In the genomic region with DNA sequence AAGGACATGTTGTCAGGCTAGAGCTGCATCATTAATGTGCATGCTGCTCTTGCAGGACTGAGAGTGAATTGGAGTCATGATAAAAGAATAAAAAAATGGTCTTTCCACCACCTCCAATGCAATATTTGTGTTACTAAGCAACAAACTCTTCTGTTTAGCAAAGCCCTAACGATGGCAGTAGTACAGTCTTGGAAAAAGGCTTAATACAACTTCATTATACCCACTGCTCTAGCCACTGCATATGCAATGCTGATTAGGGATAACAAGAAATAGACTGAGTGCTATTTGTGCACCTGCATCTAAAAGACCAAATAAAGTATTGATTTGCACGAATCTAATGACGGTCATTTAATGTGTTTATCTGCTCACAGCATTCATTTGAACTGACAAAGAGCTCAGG, we compare ENCODE assay signal across 23 mouse cellular contexts.
A peak's percentile ranks its signal among the peaks of the same experiment; 100 is the strongest.
DNase-seq lines count a peak whose midpoint lies in the region; ATAC-seq and TF ChIP-seq lines count a peak whose summit lies in the region.
"Had no signal": no experiment of that assay in that cellular context is flagged by ENCODE, and none has a peak within 500 bp of the region (broad histone marks: within the 10 kb centered on the region; RNA-seq: fewer than 3 reads in every experiment).

No protein-coding gene starts in this region.

- H3K9ac ChIP-seq in forebrain, embryonic 15.5 days (replicated peaks): no peak overlapping the region
- H3K9ac ChIP-seq in forebrain, embryonic 11.5 days (ENCODE audit: low read length): no peak overlapping the region
- no peak overlapping the region for H3K9ac ChIP-seq in midbrain, postnatal 0 days (replicated peaks; ENCODE audit: low read length, poor library complexity, severe bottlenecking)
- no peak overlapping the region for H3K9ac ChIP-seq in midbrain, embryonic 13.5 days (replicated peaks)
- no peak overlapping the region for H3K9ac ChIP-seq in forebrain, postnatal 0 days
- H3K9ac ChIP-seq: heart, embryonic 13.5 days; hindbrain, embryonic 14.5 days had no signal

- no peak for TF ChIP-seq CTCF in midbrain, postnatal 0 days (IDR thresholded peaks at IDR 0.05)
- TF ChIP-seq CTCF in forebrain, postnatal 0 days (IDR thresholded peaks at IDR 0.05; ENCODE audit: low read depth): no peak

- ATAC-seq in forebrain, embryonic 15.5 days (replicated peaks): 0 out of 2 replicates have a peak, but pooled peaks have one; percentile 57
- no peak for ATAC-seq in forebrain, embryonic 11.5 days (replicated peaks; ENCODE audit: low FRiP score)
- no peak for ATAC-seq in midbrain, postnatal 0 days (ENCODE audit: low FRiP score)
- ATAC-seq in midbrain, embryonic 13.5 days: no peak
- ATAC-seq in forebrain, postnatal 0 days: peak; percentile 66
- ATAC-seq: activated CD4-positive, CD25-positive, alpha-beta regulatory T cell, adult 4 months; CD4-positive, CD25-positive, alpha-beta regulatory T cell, adult 4 months; hindbrain, postnatal 0 days; inflammation-experienced regulatory T-cells, adult 6 months; intestine, embryonic 16.5 days had no signal

- no peak overlapping the region for H3K27ac ChIP-seq in forebrain, embryonic 15.5 days (replicated peaks)
- no peak overlapping the region for H3K27ac ChIP-seq in forebrain, embryonic 11.5 days (ENCODE audit: low read depth, low read length)
- H3K27ac ChIP-seq in midbrain, postnatal 0 days (ENCODE audit: low read depth, low read length): 0 out of 2 replicates have a peak overlapping the region, but pooled peaks have one; percentile 26
- no peak overlapping the region for H3K27ac ChIP-seq in midbrain, embryonic 13.5 days
- H3K27ac ChIP-seq in forebrain, postnatal 0 days (ENCODE audit: low read depth, low read length): no peak overlapping the region
- H3K27ac ChIP-seq: heart, adult 2 months; heart, embryonic 10.5 days; heart, embryonic 13.5 days; hindbrain, embryonic 14.5 days; hindbrain, postnatal 0 days had no signal

- WGBS in forebrain, embryonic 15.5 days: 32% methylated on average over 3 of the region's 3 CpGs
- 58% methylated on average over 3 of the region's 3 CpGs for WGBS in forebrain, embryonic 11.5 days
- 66% methylated on average over 3 of the region's 3 CpGs for WGBS in midbrain, postnatal 0 days
- WGBS in midbrain, embryonic 13.5 days: 70% methylated on average over 3 of the region's 3 CpGs
- WGBS in forebrain, postnatal 0 days: 30% methylated on average over 3 of the region's 3 CpGs

- 0 out of 2 replicates have a peak, but pooled peaks cover 2% of the 10 kb centered on the region for H3K4me1 ChIP-seq in forebrain, embryonic 15.5 days
- no peaks in the 10 kb centered on the region for H3K4me1 ChIP-seq in forebrain, embryonic 11.5 days (replicated peaks; ENCODE audit: control insufficient read depth, insufficient read depth, low read length)
- H3K4me1 ChIP-seq in midbrain, postnatal 0 days (ENCODE audit: insufficient read depth, low read length): no peaks in the 10 kb centered on the region
- H3K4me1 ChIP-seq in midbrain, embryonic 13.5 days (replicated peaks): no peaks in the 10 kb centered on the region
- no peaks in the 10 kb centered on the region for H3K4me1 ChIP-seq in forebrain, postnatal 0 days (ENCODE audit: insufficient read depth)
- H3K4me1 ChIP-seq: heart, embryonic 10.5 days; heart, embryonic 13.5 days had no signal

- H3K4me2 ChIP-seq in forebrain, embryonic 15.5 days (replicated peaks): no peak overlapping the region
- H3K4me2 ChIP-seq in forebrain, embryonic 11.5 days (ENCODE audit: low read depth, low read length, severe bottlenecking): no peak overlapping the region
- H3K4me2 ChIP-seq in midbrain, postnatal 0 days (ENCODE audit: low read depth, low read length, poor library complexity, severe bottlenecking): no peak overlapping the region
- no peak overlapping the region for H3K4me2 ChIP-seq in midbrain, embryonic 13.5 days (replicated peaks)
- H3K4me2 ChIP-seq in forebrain, postnatal 0 days (ENCODE audit: low read depth): no peak overlapping the region
- H3K4me2 ChIP-seq: heart, embryonic 13.5 days; hindbrain, embryonic 14.5 days had no signal

- DNase-seq in forebrain, embryonic 11.5 days (ENCODE audit: low spot score): no peak
- no peak for DNase-seq in midbrain, postnatal 0 days (ENCODE audit: low spot score)
- peak; percentile 39 for DNase-seq in forebrain, postnatal 0 days
- DNase-seq in gastrocnemius, postnatal 10 days: no peak
- DNase-seq: adrenal gland, adult 8-10 months; adrenal gland, postnatal 25 days; cerebellum, adult 18-20 months; cerebellum, adult 9-10 months; cerebellum, postnatal 14 days; gastrocnemius, postnatal 36 days; heart, adult 2 months; heart, postnatal 14 days; heart, postnatal 4 days had no signal

- H3K4me3 ChIP-seq in forebrain, embryonic 15.5 days: no peak overlapping the region
- no peak overlapping the region for H3K4me3 ChIP-seq in forebrain, embryonic 11.5 days (ENCODE audit: low read depth, low read length)
- H3K4me3 ChIP-seq in midbrain, postnatal 0 days (ENCODE audit: low read depth, low read length): no peak overlapping the region
- H3K4me3 ChIP-seq in midbrain, embryonic 13.5 days (replicated peaks): no peak overlapping the region
- no peak overlapping the region for H3K4me3 ChIP-seq in forebrain, postnatal 0 days (ENCODE audit: low read depth, low read length)
- H3K4me3 ChIP-seq: heart, adult 2 months; heart, embryonic 10.5 days; heart, embryonic 13.5 days had no signal

- H3K36me3 ChIP-seq in forebrain, embryonic 15.5 days: no peaks in the 10 kb centered on the region
- no peaks in the 10 kb centered on the region for H3K36me3 ChIP-seq in forebrain, embryonic 11.5 days (ENCODE audit: control insufficient read depth, insufficient read depth, low read length)
- no peaks in the 10 kb centered on the region for H3K36me3 ChIP-seq in midbrain, postnatal 0 days (ENCODE audit: insufficient read depth, low read length)
- no peaks in the 10 kb centered on the region for H3K36me3 ChIP-seq in midbrain, embryonic 13.5 days
- H3K36me3 ChIP-seq in forebrain, postnatal 0 days (ENCODE audit: insufficient read depth): no peaks in the 10 kb centered on the region
- H3K36me3 ChIP-seq: heart, embryonic 10.5 days; heart, embryonic 13.5 days had no signal

- H3K27me3 ChIP-seq in forebrain, embryonic 15.5 days: no peaks in the 10 kb centered on the region
- H3K27me3 ChIP-seq in forebrain, embryonic 11.5 days (ENCODE audit: control insufficient read depth, insufficient read depth, low read length): no peaks in the 10 kb centered on the region
- H3K27me3 ChIP-seq in midbrain, postnatal 0 days (ENCODE audit: insufficient read depth, low read length): no peaks in the 10 kb centered on the region
- no peaks in the 10 kb centered on the region for H3K27me3 ChIP-seq in midbrain, embryonic 13.5 days
- H3K27me3 ChIP-seq in forebrain, postnatal 0 days (ENCODE audit: insufficient read depth, low read length): no peaks in the 10 kb centered on the region
- H3K27me3 ChIP-seq: heart, embryonic 13.5 days had no signal

- H3K9me3 ChIP-seq in forebrain, embryonic 15.5 days: no peaks in the 10 kb centered on the region
- H3K9me3 ChIP-seq in forebrain, embryonic 11.5 days (ENCODE audit: control insufficient read depth, low read length): no peaks in the 10 kb centered on the region
- H3K9me3 ChIP-seq in midbrain, postnatal 0 days (ENCODE audit: low read length): no peaks in the 10 kb centered on the region
- H3K9me3 ChIP-seq in midbrain, embryonic 13.5 days: no peaks in the 10 kb centered on the region
- no peaks in the 10 kb centered on the region for H3K9me3 ChIP-seq in forebrain, postnatal 0 days (ENCODE audit: low read length)
- H3K9me3 ChIP-seq: heart, embryonic 10.5 days; heart, embryonic 13.5 days had no signal

Comparison
In these comparisons a context has a peak if more than half of its experiments do, and no peak if none do; other contexts are left out.
1. ATAC-seq: peak in forebrain, embryonic 15.5 days (single experiment) and forebrain, postnatal 0 days (single experiment); none in forebrain, embryonic 11.5 days (single experiment), midbrain, postnatal 0 days (single experiment) and midbrain, embryonic 13.5 days (single experiment).